Mouse (Mus musculus): ENCODE data around the gene Msh4.

- TF ChIP-seq GATA1 (IDR thresholded peaks at IDR 0.05; ENCODE audit: borderline replicate concordance, low read length) (no peak), FLI1 (IDR thresholded peaks at IDR 0.05; ENCODE audit: low read length) (no peak)
Measured at GRCm38 (mm10) chr3:153912546-153913509, 6.9 kb upstream of the Msh4 start, which contains the start of gene Rabggtb.
